Mouse (Mus musculus) neural tube, embryonic 13.5 days (tissue): ENCODE results near the gene Pgd. TPM values are rescaled to one million over a fixed set of nuclear protein-coding genes. Genes with fewer than 3 reads are reported as not detected.
"Not testable (repeated sequence)": the region's sequence is repeated elsewhere in the genome, so short reads cannot be mapped to it uniquely, and the experiment has no call there.

Source experiments
- ATAC-seq: fragments of 200-750 bp; cut with Nextera tagmentation; 2 replicates; pipeline ENCODE4 v1.8.0; 2017; ENCODE audit warnings: low read depth, mild to moderate bottlenecking, moderate TSS enrichment, moderate library complexity
- H3K27ac ChIP-seq: fragments of 300-500 bp; sonication (generic); replicated peaks from 2 replicates; pipeline ENCODE4 v1.5.1; 2015; ENCODE audit warnings: moderate library complexity, mild to moderate bottlenecking, inconsistent platforms
- H3K27me3 ChIP-seq: fragments of 300-500 bp; sonication (generic); 2 replicates; pipeline ENCODE4 v1.6.1; 2015; ENCODE audit warnings: mild to moderate bottlenecking, inconsistent platforms
- H3K36me3 ChIP-seq: fragments of 300-500 bp; sonication (generic); 2 replicates; pipeline ENCODE4 v1.6.1; 2015; ENCODE audit warnings: mild to moderate bottlenecking, inconsistent platforms
- H3K4me1 ChIP-seq: fragments of 300-500 bp; sonication (generic); replicated peaks from 2 replicates; pipeline ENCODE4 v1.6.1; 2015; ENCODE audit warnings: inconsistent platforms
- H3K4me2 ChIP-seq: fragments of 300-500 bp; sonication (generic); 2 replicates; pipeline ENCODE4 v1.6.1; 2015; ENCODE audit warnings: inconsistent platforms, mild to moderate bottlenecking, moderate library complexity
- H3K4me3 ChIP-seq: fragments of 300-500 bp; sonication (generic); 2 replicates; pipeline ENCODE4 v1.5.1; 2015; ENCODE audit warnings: mild to moderate bottlenecking, inconsistent platforms
- H3K9ac ChIP-seq: fragments of 300-500 bp; sonication (generic); 2 replicates; pipeline ENCODE4 v1.6.1; 2015; ENCODE audit warnings: moderate library complexity, mild to moderate bottlenecking, inconsistent platforms
- H3K9me3 ChIP-seq: fragments of 300-500 bp; sonication (generic); 2 replicates; pipeline ENCODE4 v1.6.1; 2016; ENCODE audit warnings: inconsistent platforms
- WGBS: fragments of 180-500 bp; shearing (Covaris S2); methylation state at CpG from one replicate; pipeline ENCODE4 v1.1.7; 2015; 5-methylcytosine and 5-hydroxymethylcytosine counted together
- polyA plus RNA-seq: library from polyadenylated mRNA; unstranded; fragments of >200 nt; fragmentation: Nextera tagmentation; extraction: Ambion mirVana; gene quantifications from 2 replicates; pipeline ENCODE4 v1.2.1, GENCODE M21; 2015

Pgd gene
- 114 and 117 TPM in 2 replicates for polyA plus RNA-seq

- under 1% methylated on average over 57 of the region's 59 CpGs for WGBS
Observed at GRCm38 (mm10) chr4:149166215-149166946, at the start of gene Pgd. Gene Pgd (minus strand): TSS chr4:149166771.

GRCm38 (mm10) chr4:149215982-149216381, 49.4 kb upstream of the Pgd start:
- ATAC-seq = no peak
- H3K27ac ChIP-seq = no peak overlapping the region
- no peaks in the 10 kb centered on the region for H3K9me3 ChIP-seq
- H3K27me3 ChIP-seq = no peaks in the 10 kb centered on the region
- H3K36me3 ChIP-seq = peaks cover 91% of the 10 kb centered on the region
- 92% methylated on average over 9 of the region's 9 CpGs for WGBS
- no peak overlapping the region for H3K4me2 ChIP-seq
- H3K4me3 ChIP-seq = no peak overlapping the region
- peaks cover 18% of the 10 kb centered on the region for H3K4me1 ChIP-seq
- no peak overlapping the region for H3K9ac ChIP-seq

More at GRCm38 (mm10) chr4:149166215-149166946, at the start of gene Pgd:
- peak; percentile 99 for ATAC-seq
- Histone ChIP-seq H3K27me3 (no peaks in the 10 kb centered on the region), H3K27ac (peak within 1 kb of the TSS; percentile 77), H3K4me1 (peaks cover 37% of the 10 kb centered on the region), H3K4me3 (peak within 1 kb of the TSS; percentile 63), H3K9me3 (no peaks in the 10 kb centered on the region), H3K36me3 (peaks cover 33% of the 10 kb centered on the region), H3K4me2 (peak within 1 kb of the TSS; percentile 96), H3K9ac (peak within 1 kb of the TSS; percentile 85)

GRCm38 (mm10) chr4:149215397-149215796, 48.8 kb upstream of the Pgd start:
- Histone ChIP-seq H3K9me3 (no peaks in the 10 kb centered on the region), H3K4me3 (no peak overlapping the region), H3K27ac (no peak overlapping the region), H3K4me2 (no peak overlapping the region), H3K36me3 (peaks cover 91% of the 10 kb centered on the region), H3K27me3 (no peaks in the 10 kb centered on the region), H3K4me1 (peaks cover 12% of the 10 kb centered on the region), H3K9ac (no peak overlapping the region)
- WGBS = 59% methylated on average over 2 of the region's 2 CpGs
- no peak for ATAC-seq

- not testable (repeated sequence) for H3K9me3 ChIP-seq, H3K4me2 ChIP-seq, ATAC-seq, H3K4me3 ChIP-seq, H3K27me3 ChIP-seq, H3K9ac ChIP-seq, H3K4me1 ChIP-seq, H3K27ac ChIP-seq
- 100% methylated on average over 2 of the region's 2 CpGs for WGBS
- peaks cover 97% of the 10 kb centered on the region for H3K36me3 ChIP-seq
Observed at GRCm38 (mm10) chr4:149214468-149214867, 47.9 kb upstream of the Pgd start.

GRCm38 (mm10) chr4:149213466-149213865, 46.9 kb upstream of the Pgd start:
- H3K9ac ChIP-seq = no peak overlapping the region
- no peak overlapping the region for H3K27ac ChIP-seq
- H3K4me2 ChIP-seq = no peak overlapping the region
- no peaks in the 10 kb centered on the region for H3K9me3 ChIP-seq
- no peak overlapping the region for H3K4me3 ChIP-seq
- peaks cover 97% of the 10 kb centered on the region for H3K36me3 ChIP-seq
- WGBS = 97% methylated on average over 9 of the region's 9 CpGs
- no peaks in the 10 kb centered on the region for H3K27me3 ChIP-seq
- no peak for ATAC-seq
- no peaks in the 10 kb centered on the region for H3K4me1 ChIP-seq

GRCm38 (mm10) chr4:149211441-149211840, 44.9 kb upstream of the Pgd start:
- peaks cover 96% of the 10 kb centered on the region for H3K36me3 ChIP-seq
- not testable (repeated sequence) for H3K4me3 ChIP-seq, H3K27me3 ChIP-seq, H3K27ac ChIP-seq, H3K9ac ChIP-seq, ATAC-seq, H3K4me1 ChIP-seq, H3K4me2 ChIP-seq, H3K9me3 ChIP-seq
- 90% methylated on average over 6 of the region's 6 CpGs for WGBS

- Histone ChIP-seq H3K4me3 (no peak overlapping the region), H3K36me3 (peaks cover 93% of the 10 kb centered on the region), H3K4me2 (no peak overlapping the region), H3K27me3 (no peaks in the 10 kb centered on the region), H3K9ac (no peak overlapping the region), H3K27ac (no peak overlapping the region), H3K4me1 (no peaks in the 10 kb centered on the region), H3K9me3 (no peaks in the 10 kb centered on the region)
- 89% methylated on average over 3 of the region's 3 CpGs for WGBS
- no peak for ATAC-seq
Observed at GRCm38 (mm10) chr4:149202467-149202866, 35.9 kb upstream of the Pgd start.

GRCm38 (mm10) chr4:149201110-149201509, 34.5 kb upstream of the Pgd start:
- Histone ChIP-seq H3K9ac (no peak overlapping the region), H3K9me3 (no peaks in the 10 kb centered on the region), H3K27me3 (no peaks in the 10 kb centered on the region), H3K4me1 (no peaks in the 10 kb centered on the region), H3K36me3 (peaks cover 92% of the 10 kb centered on the region), H3K27ac (no peak overlapping the region), H3K4me2 (no peak overlapping the region), H3K4me3 (no peak overlapping the region)
- no peak for ATAC-seq
- WGBS = 93% methylated on average over 4 of the region's 4 CpGs

- 91% methylated on average over 1 of the region's 1 CpGs for WGBS
- ATAC-seq = no peak
- Histone ChIP-seq H3K9ac (no peak overlapping the region), H3K4me2 (no peak overlapping the region), H3K27ac (no peak overlapping the region), H3K4me1 (no peaks in the 10 kb centered on the region), H3K4me3 (no peak overlapping the region), H3K9me3 (no peaks in the 10 kb centered on the region), H3K36me3 (peaks cover 88% of the 10 kb centered on the region), H3K27me3 (no peaks in the 10 kb centered on the region)
Observed at GRCm38 (mm10) chr4:149197180-149197579, 30.6 kb upstream of the Pgd start.

GRCm38 (mm10) chr4:149191103-149191502, 24.5 kb upstream of the Pgd start:
- Histone ChIP-seq H3K4me3 (no peak overlapping the region), H3K9ac (no peak overlapping the region), H3K4me1 (no peaks in the 10 kb centered on the region), H3K27ac (no peak overlapping the region), H3K4me2 (no peak overlapping the region), H3K27me3 (no peaks in the 10 kb centered on the region), H3K9me3 (no peaks in the 10 kb centered on the region), H3K36me3 (peaks cover 91% of the 10 kb centered on the region)
- WGBS = 94% methylated on average over 7 of the region's 7 CpGs
- no peak for ATAC-seq

GRCm38 (mm10) chr4:149188563-149188962, 22.0 kb upstream of the Pgd start:
- H3K9ac ChIP-seq = no peak overlapping the region
- H3K4me2 ChIP-seq = no peak overlapping the region
- no peak overlapping the region for H3K27ac ChIP-seq
- WGBS = 100% methylated on average over 2 of the region's 2 CpGs
- ATAC-seq = no peak
- no peaks in the 10 kb centered on the region for H3K27me3 ChIP-seq
- no peaks in the 10 kb centered on the region for H3K9me3 ChIP-seq
- no peak overlapping the region for H3K4me3 ChIP-seq
- peaks cover 96% of the 10 kb centered on the region for H3K36me3 ChIP-seq
- H3K4me1 ChIP-seq = no peaks in the 10 kb centered on the region

GRCm38 (mm10) chr4:149182755-149183154, 16.2 kb upstream of the Pgd start:
- WGBS = 55% methylated on average over 4 of the region's 4 CpGs
- no peak overlapping the region for H3K27ac ChIP-seq
- no peak overlapping the region for H3K4me2 ChIP-seq
- ATAC-seq = no peak
- no peaks in the 10 kb centered on the region for H3K4me1 ChIP-seq
- H3K9ac ChIP-seq = no peak overlapping the region
- peaks cover 97% of the 10 kb centered on the region for H3K36me3 ChIP-seq
- H3K4me3 ChIP-seq = no peak overlapping the region
- H3K27me3 ChIP-seq = no peaks in the 10 kb centered on the region
- H3K9me3 ChIP-seq = no peaks in the 10 kb centered on the region

- Histone ChIP-seq H3K27ac (no peak overlapping the region), H3K36me3 (peaks cover 96% of the 10 kb centered on the region), H3K4me1 (no peaks in the 10 kb centered on the region), H3K9me3 (no peaks in the 10 kb centered on the region), H3K4me3 (no peak overlapping the region), H3K27me3 (no peaks in the 10 kb centered on the region), H3K4me2 (no peak overlapping the region), H3K9ac (no peak overlapping the region)
- WGBS = 90% methylated on average over 7 of the region's 7 CpGs
- ATAC-seq = no peak
Observed at GRCm38 (mm10) chr4:149182192-149182591, 15.6 kb upstream of the Pgd start.
